Mouse (Mus musculus) C2C12 (cell line): ENCODE results near the gene Mtf1.

Source experiments
- MYOD1 ChIP-seq: IDR thresholded peaks from one replicate; pipeline ENCODE4 v1.6.1; 2011; ENCODE audit warnings: low read depth; ENCODE audit not compliant: control insufficient read depth, insufficient read length
- MYOG ChIP-seq: IDR thresholded peaks from one replicate; pipeline ENCODE4 v1.6.1; 2011; ENCODE audit not compliant: control insufficient read depth, insufficient read length; ENCODE audit errors: extremely low read depth

DNA sequence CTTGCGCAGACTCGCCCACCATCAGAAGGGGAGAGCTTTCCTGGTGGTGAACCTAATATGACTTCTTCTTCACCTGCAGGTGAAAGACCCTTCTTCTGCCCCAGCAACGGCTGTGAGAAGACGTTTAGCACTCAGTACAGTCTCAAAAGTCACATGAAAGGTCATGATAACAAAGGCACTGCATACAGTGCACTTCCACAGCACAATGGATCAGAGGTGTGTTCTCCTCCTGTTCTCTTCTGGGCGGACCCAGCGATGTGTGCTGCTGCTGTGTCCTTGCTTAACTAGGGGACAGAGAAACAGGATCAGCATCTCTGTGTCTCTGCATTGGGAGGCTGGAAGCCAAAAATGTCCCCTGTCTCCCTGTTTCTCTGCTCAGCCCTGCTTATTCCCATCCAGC is 23.1 kb downstream of the Mtf1 start:
- TF ChIP-seq MYOG (no peak), MYOD1 (no peak)
